Mouse (Mus musculus) kidney, embryonic 16.5 days (tissue): ENCODE results near the gene Olfr1396. TPM values are rescaled to one million over a fixed set of nuclear protein-coding genes. Genes with fewer than 3 reads are reported as not detected.

Experiments used
- ATAC-seq: fragments of 200-750 bp; cut with Nextera tagmentation; 2 replicates; pipeline ENCODE4 v1.8.0; 2017; ENCODE audit warnings: moderate TSS enrichment; ENCODE audit not compliant: low FRiP score, low TSS enrichment
- H3K27ac ChIP-seq: fragments of 300-500 bp; sonication (generic); 2 replicates; pipeline ENCODE4 v1.5.1; 2014; ENCODE audit warnings: low read length
- H3K27me3 ChIP-seq: fragments of 300-500 bp; sonication (generic); 2 replicates; pipeline ENCODE4 v1.6.1; 2014; ENCODE audit warnings: low read length, control low read depth, mixed read lengths; ENCODE audit not compliant: insufficient read depth
- H3K36me3 ChIP-seq: fragments of 300-500 bp; sonication (generic); 2 replicates; pipeline ENCODE4 v1.6.1; 2014; ENCODE audit warnings: low read length, control low read depth, mixed read lengths; ENCODE audit not compliant: insufficient read depth
- H3K4me1 ChIP-seq: fragments of 300-500 bp; sonication (generic); 2 replicates; pipeline ENCODE4 v1.6.1; 2014; ENCODE audit warnings: low read length, control low read depth, mixed read lengths; ENCODE audit not compliant: insufficient read depth
- H3K4me2 ChIP-seq: fragments of 300-500 bp; sonication (generic); replicated peaks from 2 replicates; pipeline ENCODE4 v1.6.1; 2014; ENCODE audit warnings: low read depth, low read length
- H3K4me3 ChIP-seq: fragments of 300-500 bp; sonication (generic); 2 replicates; pipeline ENCODE4 v1.5.1; 2014; ENCODE audit warnings: mild to moderate bottlenecking, low read length
- H3K9ac ChIP-seq: fragments of 300-500 bp; sonication (generic); replicated peaks from 2 replicates; pipeline ENCODE4 v1.6.1; 2014; ENCODE audit warnings: low read length
- H3K9me3 ChIP-seq: fragments of 300-500 bp; sonication (generic); 2 replicates; pipeline ENCODE4 v1.6.1; 2016; ENCODE audit warnings: low read length, control low read depth
- WGBS: fragments of 180-500 bp; shearing (Covaris S2); extraction: QIAGEN DNeasy Blood & Tissue Kit; methylation state at CpG from one replicate; pipeline ENCODE4 v1.1.7; 2014; 5-methylcytosine and 5-hydroxymethylcytosine counted together
- polyA plus RNA-seq: library from polyadenylated mRNA; unstranded; fragments of >200 nt; fragmentation: Nextera tagmentation; extraction: Ambion mirVana; gene quantifications from 2 replicates; pipeline ENCODE4 v1.2.1, GENCODE M21; 2015

The Olfr1396 gene
- polyA plus RNA-seq = 0.12 TPM in 1 of 2 replicates, not detected in the other

DNA sequence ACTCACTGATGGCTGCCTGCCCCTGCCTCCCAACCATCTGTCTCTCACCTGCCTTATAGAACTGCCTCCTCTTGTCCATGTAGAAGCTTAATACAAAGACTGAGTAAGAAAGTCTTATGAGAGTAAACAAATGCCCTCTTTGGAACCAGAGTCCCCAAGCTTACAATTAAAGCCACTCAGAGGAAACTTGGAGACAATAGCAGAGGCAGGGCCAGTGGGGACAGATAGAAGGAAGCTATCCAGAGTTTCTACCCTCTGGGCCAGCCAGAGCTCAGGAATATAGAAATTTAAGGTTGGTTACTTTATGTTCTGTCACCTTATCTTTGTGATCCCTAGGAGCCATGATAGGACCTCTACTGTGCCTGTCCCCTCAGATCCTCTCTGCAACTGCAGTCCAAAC is at the start of gene Olfr1396:
TSS of gene Olfr1396 (minus strand) at position 101 of the 400 bp plus-strand sequence.
- H3K4me2 ChIP-seq = no peak within 1 kb of the TSS
- no peak for ATAC-seq
- H3K9me3 ChIP-seq = no peaks in the 10 kb centered on the region
- H3K4me3 ChIP-seq = no peak within 1 kb of the TSS
- no peaks in the 10 kb centered on the region for H3K27me3 ChIP-seq
- H3K4me1 ChIP-seq = no peaks in the 10 kb centered on the region
- no peaks in the 10 kb centered on the region for H3K36me3 ChIP-seq
- H3K27ac ChIP-seq = no peak within 1 kb of the TSS
- no peak within 1 kb of the TSS for H3K9ac ChIP-seq

DNA sequence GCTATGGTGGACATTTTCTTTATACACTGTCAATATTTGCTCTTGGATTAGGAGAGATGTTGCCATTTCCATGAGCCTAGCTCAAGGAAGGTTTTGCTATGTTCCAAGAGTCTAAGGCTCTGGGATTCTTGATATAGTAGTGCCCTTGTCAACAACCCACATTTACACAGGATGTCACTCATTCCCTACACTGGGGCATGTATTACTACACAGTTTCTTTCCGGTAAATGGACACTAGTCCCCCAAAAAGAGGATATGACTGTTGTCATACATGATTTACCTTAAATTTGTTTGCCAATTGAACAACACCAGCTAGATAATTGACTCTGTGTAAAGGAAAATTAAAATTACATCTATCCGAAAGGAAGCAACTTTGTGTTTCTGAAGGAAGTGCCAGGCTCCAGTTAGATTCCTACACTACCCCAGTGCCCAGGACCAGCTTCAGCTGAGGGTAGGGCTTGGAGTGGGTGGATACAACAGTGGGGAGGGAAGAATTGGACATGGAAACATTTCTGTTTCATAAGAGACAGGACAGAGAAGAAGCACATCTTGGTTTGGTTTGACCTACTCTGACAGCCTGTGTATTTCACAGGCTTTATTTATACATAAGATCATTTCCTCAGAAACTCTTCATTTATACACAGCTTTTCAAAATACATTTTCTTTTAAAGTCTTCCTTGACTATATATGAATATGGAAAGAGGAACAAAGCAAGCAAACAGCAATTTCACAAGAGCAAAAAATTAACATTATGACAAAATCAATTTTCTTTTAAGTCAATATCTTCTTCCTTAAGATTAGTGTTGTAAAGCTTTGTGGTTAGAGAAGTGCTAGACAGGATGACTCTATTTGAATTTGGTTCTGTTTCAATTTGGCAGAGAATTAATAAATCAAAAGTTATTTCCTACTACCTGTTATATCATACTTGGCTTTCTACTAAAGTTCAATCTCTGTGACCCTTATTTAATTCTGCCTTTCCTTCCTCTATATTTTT is 42.4 kb upstream of the Olfr1396 start:
- H3K4me3 ChIP-seq = no peak overlapping the region
- H3K4me2 ChIP-seq = no peak overlapping the region
- no peaks in the 10 kb centered on the region for H3K36me3 ChIP-seq
- H3K9me3 ChIP-seq = no peaks in the 10 kb centered on the region
- H3K9ac ChIP-seq = no peak overlapping the region
- H3K27me3 ChIP-seq = no peaks in the 10 kb centered on the region
- WGBS = 83% methylated on average over 2 of the region's 2 CpGs
- no peak overlapping the region for H3K27ac ChIP-seq
- no peaks in the 10 kb centered on the region for H3K4me1 ChIP-seq
- ATAC-seq = no peak

DNA sequence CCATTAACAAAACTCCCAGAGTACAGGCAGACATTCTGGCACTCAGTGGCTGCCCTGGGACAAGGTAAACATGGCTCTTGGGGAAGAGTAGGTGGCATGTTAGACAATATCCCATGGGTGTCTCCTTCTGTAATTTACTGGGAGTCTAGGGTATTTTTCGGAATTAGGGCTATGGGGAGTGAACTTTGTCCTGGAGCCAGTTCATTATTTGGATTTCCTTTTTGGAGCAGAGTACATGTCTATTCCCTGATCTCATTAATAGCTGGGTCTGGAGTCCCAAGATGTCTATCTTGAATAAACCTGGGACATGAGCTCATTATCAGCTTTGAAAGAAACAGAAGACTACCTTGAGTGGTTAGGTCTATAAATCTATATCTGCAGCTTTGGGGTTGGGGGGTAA is 39.4 kb upstream of the Olfr1396 start, which contains the start of gene Olfr1394:
TSS of gene Olfr1394 (plus strand) at position 301 of the 400 bp plus-strand sequence.
- no peak within 1 kb of the TSS for H3K27ac ChIP-seq
- no peaks in the 10 kb centered on the region for H3K27me3 ChIP-seq
- H3K9me3 ChIP-seq = no peaks in the 10 kb centered on the region
- WGBS = 81% methylated on average over 1 of the region's 1 CpGs
- H3K36me3 ChIP-seq = no peaks in the 10 kb centered on the region
- no peak within 1 kb of the TSS for H3K4me2 ChIP-seq
- no peak within 1 kb of the TSS for H3K9ac ChIP-seq
- H3K4me3 ChIP-seq = no peak within 1 kb of the TSS
- H3K4me1 ChIP-seq = no peaks in the 10 kb centered on the region
- ATAC-seq = no peak

DNA sequence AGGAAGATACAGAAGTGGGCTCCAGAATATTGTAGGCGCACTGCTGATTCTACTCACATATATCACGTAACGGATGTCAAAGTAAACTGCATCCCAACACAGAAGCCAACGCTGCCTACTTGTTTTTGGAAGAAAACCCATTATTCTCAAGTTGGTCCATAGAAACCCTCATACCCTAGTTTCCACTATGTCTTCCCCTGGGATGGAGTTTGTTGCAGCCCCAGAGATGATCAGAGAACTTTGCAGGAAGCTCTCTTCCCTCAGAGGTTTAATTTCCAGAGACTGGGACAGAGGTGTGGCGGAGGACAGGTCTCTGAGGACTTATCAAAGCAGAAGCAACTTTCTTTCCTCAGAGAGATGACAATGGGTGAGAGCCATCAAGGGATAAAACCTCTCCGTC is 27.3 kb upstream of the Olfr1396 start, which contains the start of gene Olfr1395:
TSS of gene Olfr1395 (plus strand) at position 301 of the 400 bp plus-strand sequence.
- no peaks in the 10 kb centered on the region for H3K36me3 ChIP-seq
- no peaks in the 10 kb centered on the region for H3K9me3 ChIP-seq
- H3K27ac ChIP-seq = no peak within 1 kb of the TSS
- ATAC-seq = no peak
- WGBS = 89% methylated on average over 6 of the region's 6 CpGs
- no peaks in the 10 kb centered on the region for H3K27me3 ChIP-seq
- H3K4me1 ChIP-seq = no peaks in the 10 kb centered on the region; the same call in 1 of the 2 replicates
- H3K4me3 ChIP-seq = no peak within 1 kb of the TSS
- no peak within 1 kb of the TSS for H3K4me2 ChIP-seq
- H3K9ac ChIP-seq = no peak within 1 kb of the TSS

DNA sequence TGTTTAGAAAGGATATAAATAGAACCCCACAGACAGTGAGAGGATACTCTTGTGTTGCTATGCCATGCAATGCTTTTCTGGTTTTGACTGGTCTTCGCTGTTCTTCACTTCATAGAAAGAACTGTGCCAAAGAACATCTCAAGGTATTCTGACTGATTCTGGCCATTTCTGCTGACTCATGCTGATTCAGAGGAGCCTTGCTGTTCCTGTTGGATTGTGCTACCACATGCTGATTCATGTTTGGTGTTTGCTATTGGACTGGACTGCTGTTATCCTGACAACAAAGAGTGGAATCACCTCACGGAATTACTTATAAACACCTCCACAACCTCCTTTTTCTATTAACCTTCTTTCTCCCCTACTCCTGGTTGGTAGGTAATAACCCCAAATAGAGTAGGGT is 9.5 kb upstream of the Olfr1396 start:
- no peaks in the 10 kb centered on the region for H3K27me3 ChIP-seq
- WGBS = 89% methylated on average over 2 of the region's 2 CpGs
- H3K36me3 ChIP-seq = no peaks in the 10 kb centered on the region
- no peaks in the 10 kb centered on the region for H3K4me1 ChIP-seq
- no peak overlapping the region for H3K27ac ChIP-seq
- no peak overlapping the region for H3K4me3 ChIP-seq
- no peak overlapping the region for H3K4me2 ChIP-seq
- no peak for ATAC-seq
- H3K9ac ChIP-seq = no peak overlapping the region
- H3K9me3 ChIP-seq = no peaks in the 10 kb centered on the region

DNA sequence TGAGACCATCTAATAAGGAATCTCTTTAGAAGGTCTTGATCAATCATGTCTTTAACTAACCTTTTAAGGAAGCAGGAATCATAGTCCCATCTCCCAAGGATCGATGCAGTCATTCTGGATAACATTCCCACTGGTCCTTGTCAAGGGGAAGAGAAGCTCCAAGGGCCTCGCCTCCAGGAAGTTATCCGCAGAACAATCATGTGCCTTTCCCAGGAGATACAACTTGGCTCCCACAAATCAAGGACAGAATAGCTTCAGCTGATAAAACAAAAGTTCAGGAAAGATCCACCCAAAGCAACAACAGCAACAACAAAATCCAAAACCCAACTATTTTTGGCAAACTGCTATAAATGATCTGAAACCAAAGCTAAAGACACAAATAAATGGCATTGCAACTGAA is 5.0 kb upstream of the Olfr1396 start:
- ATAC-seq = no peak
- WGBS = 72% methylated on average over 3 of the region's 3 CpGs

DNA sequence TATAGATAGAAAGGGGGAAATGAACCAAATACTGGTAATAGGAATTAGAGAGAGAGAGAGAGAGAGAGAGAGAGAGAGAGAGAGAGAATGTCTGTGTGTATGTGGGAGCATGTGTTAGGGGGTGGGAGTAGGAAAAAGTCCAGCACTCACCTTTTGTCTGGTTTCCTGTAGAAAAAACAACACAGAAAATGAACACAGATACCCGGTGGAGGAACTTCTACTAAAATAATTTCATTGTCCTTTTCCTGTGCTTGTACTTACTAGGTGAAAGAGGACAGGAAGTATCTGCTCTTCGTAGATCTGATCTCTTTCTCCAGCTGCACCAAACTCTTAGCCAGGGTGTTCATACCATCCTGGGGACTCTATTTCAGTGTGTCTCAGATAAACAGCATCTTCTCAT is 516 bp downstream of the Olfr1396 start:
- Histone ChIP-seq H3K4me1 (no peaks in the 10 kb centered on the region), H3K4me3 (no peak overlapping the region), H3K27me3 (no peaks in the 10 kb centered on the region), H3K36me3 (no peaks in the 10 kb centered on the region), H3K9ac (no peak overlapping the region), H3K9me3 (no peaks in the 10 kb centered on the region), H3K4me2 (no peak overlapping the region), H3K27ac (no peak overlapping the region)
- WGBS = 60% methylated on average over 2 of the region's 2 CpGs
- ATAC-seq = no peak

More for the DNA sequence above, 5.0 kb upstream of the Olfr1396 start:
- Histone ChIP-seq H3K4me3 (no peak overlapping the region), H3K27me3 (no peaks in the 10 kb centered on the region), H3K27ac (no peak overlapping the region), H3K9ac (no peak overlapping the region), H3K9me3 (no peaks in the 10 kb centered on the region), H3K4me1 (no peaks in the 10 kb centered on the region), H3K36me3 (no peaks in the 10 kb centered on the region), H3K4me2 (no peak overlapping the region)

DNA sequence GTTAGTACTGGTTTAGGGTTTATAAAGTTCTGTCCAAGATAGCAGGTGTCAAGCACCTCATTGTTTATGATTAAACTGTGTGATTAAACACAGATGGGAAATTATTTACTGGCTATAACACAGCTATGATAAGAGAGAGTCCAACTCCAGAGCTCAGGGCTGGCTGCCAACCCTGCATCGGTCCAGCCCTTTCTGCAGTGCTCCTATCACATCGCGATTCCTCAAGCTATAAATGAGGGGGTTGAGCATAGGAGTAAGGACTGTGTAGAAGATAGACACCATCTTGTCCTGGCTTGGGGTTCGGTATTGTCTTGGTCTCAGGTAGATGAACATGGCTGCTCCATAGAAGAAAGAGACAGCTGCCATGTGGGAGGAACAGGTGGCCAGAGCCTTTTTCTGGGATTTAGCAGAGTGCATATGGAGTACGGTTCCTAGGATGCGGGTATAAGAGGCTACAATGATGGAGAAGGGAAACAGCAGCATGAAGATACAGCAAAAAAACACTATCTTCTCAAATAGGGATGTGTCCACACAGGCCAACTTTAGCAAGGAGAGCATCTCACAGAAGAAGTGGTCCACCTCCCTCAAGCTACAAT is 2.0 kb downstream of the Olfr1396 start:
- Histone ChIP-seq H3K9me3 (no peaks in the 10 kb centered on the region), H3K4me3 (no peak overlapping the region), H3K4me2 (no peak overlapping the region), H3K27me3 (no peaks in the 10 kb centered on the region), H3K4me1 (no peaks in the 10 kb centered on the region), H3K27ac (no peak overlapping the region), H3K36me3 (no peaks in the 10 kb centered on the region), H3K9ac (no peak overlapping the region)
- 73% methylated on average over 6 of the region's 6 CpGs for WGBS
- no peak for ATAC-seq

DNA sequence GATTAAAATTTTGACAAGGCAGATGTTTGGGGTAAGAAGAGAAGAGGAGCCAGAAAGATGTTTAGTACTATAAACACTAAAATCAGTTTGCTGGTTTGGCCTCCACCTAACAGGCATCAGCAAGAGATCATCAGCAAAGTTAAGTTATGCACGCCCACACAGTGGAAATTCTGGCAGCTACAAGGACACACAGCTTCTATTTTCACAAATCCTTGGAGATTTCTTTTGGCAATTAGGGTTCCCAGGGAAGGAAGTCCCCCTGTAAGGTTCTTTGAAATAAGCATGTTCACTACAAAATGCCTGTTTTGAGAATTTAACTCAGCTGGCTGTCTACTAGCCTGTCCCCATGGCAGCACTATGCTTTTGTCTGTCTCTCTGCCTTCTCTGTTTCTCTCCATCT is 3.7 kb downstream of the Olfr1396 start:
- Histone ChIP-seq H3K36me3 (no peaks in the 10 kb centered on the region), H3K9me3 (no peaks in the 10 kb centered on the region), H3K27me3 (no peaks in the 10 kb centered on the region), H3K4me2 (no peak overlapping the region), H3K27ac (no peak overlapping the region), H3K4me3 (no peak overlapping the region), H3K4me1 (no peaks in the 10 kb centered on the region), H3K9ac (no peak overlapping the region)
- no peak for ATAC-seq
- WGBS = 78% methylated on average over 1 of the region's 1 CpGs

DNA sequence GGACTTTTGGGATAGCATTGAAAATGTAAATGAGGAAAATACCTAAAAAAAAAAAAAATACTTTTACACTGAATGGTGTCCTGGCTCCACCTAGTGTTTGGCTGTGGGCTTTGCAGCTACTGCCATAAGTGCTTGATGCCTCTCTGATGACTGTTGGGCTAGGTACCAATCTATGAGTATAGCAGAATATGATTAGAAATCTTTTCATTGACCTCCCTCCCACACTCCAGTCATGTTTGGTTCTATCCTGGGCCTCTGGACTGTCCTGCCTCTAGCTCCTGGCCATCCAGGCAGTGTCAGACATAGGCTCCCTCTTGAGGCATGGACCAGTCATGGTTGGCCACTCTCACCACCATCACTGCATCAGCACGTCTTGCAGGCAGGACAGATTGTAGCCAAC is 5.8 kb downstream of the Olfr1396 start:
- 20% methylated on average over 1 of the region's 1 CpGs for WGBS
- no peaks in the 10 kb centered on the region for H3K4me1 ChIP-seq
- H3K4me2 ChIP-seq = no peak overlapping the region
- H3K9ac ChIP-seq = no peak overlapping the region
- no peak overlapping the region for H3K4me3 ChIP-seq
- H3K27ac ChIP-seq = no peak overlapping the region
- no peaks in the 10 kb centered on the region for H3K9me3 ChIP-seq
- H3K27me3 ChIP-seq = no peaks in the 10 kb centered on the region
- no peak for ATAC-seq
- H3K36me3 ChIP-seq = no peaks in the 10 kb centered on the region
